Mouse (Mus musculus) cerebellum, postnatal 4 days (tissue): ENCODE measurements around the gene Pbx3.
A peak's percentile ranks its signal among the peaks of the same experiment; 100 is the strongest.

Experiments
- DNase-seq, 2 experiments: peaks; one replicate each; pipeline ENCODE4 v3.0.0; 2022; ENCODE audit warnings: low spot score in 2 of 2, mixed read lengths in 1 of 2

Pbx3 gene

GRCm38 (mm10) chr2:34298202-34298601, 74.7 kb downstream of the Pbx3 start:
- DNase-seq = no peak

- no peak for DNase-seq
Measured at GRCm38 (mm10) chr2:34289726-34290125, 83.2 kb downstream of the Pbx3 start.

GRCm38 (mm10) chr2:34284239-34284638, 88.7 kb downstream of the Pbx3 start:
- no peak for DNase-seq

GRCm38 (mm10) chr2:34280996-34281395, 91.9 kb downstream of the Pbx3 start:
- DNase-seq = no peak

GRCm38 (mm10) chr2:34279726-34280125, 93.2 kb downstream of the Pbx3 start:
- peak in 1 of 2 experiments; percentile 26 for DNase-seq

GRCm38 (mm10) chr2:34275630-34276193, 97.2 kb downstream of the Pbx3 start:
- no peak for DNase-seq

- DNase-seq = no peak
Measured at GRCm38 (mm10) chr2:34262046-34262445, 110.9 kb downstream of the Pbx3 start.

- DNase-seq = no peak
Measured at GRCm38 (mm10) chr2:34260653-34261076, 112.3 kb downstream of the Pbx3 start.

GRCm38 (mm10) chr2:34258256-34258655, 114.7 kb downstream of the Pbx3 start:
- DNase-seq = no peak

GRCm38 (mm10) chr2:34257611-34258010, 115.3 kb downstream of the Pbx3 start:
- DNase-seq = no peak

- no peak for DNase-seq
Measured at GRCm38 (mm10) chr2:34256000-34256553, 116.9 kb downstream of the Pbx3 start.

GRCm38 (mm10) chr2:34253627-34254026, 119.3 kb downstream of the Pbx3 start:
- no peak for DNase-seq

- DNase-seq = no peak
Measured at GRCm38 (mm10) chr2:34253111-34253510, 119.8 kb downstream of the Pbx3 start.

- no peak for DNase-seq
Measured at GRCm38 (mm10) chr2:34252286-34252685, 120.7 kb downstream of the Pbx3 start.

- DNase-seq = no peak
Measured at GRCm38 (mm10) chr2:34249961-34250658, 122.8 kb downstream of the Pbx3 start.

- DNase-seq = peak; percentile 37 to 54
Measured at GRCm38 (mm10) chr2:34249141-34249960, 123.6 kb downstream of the Pbx3 start.

GRCm38 (mm10) chr2:34240885-34241284, 132.1 kb downstream of the Pbx3 start:
- DNase-seq = no peak

- no peak for DNase-seq
Measured at GRCm38 (mm10) chr2:34239315-34239858, 133.6 kb downstream of the Pbx3 start.

GRCm38 (mm10) chr2:34235467-34236075, 137.4 kb downstream of the Pbx3 start:
- DNase-seq = no peak

- no peak for DNase-seq
Measured at GRCm38 (mm10) chr2:34234274-34234673, 138.7 kb downstream of the Pbx3 start.

GRCm38 (mm10) chr2:34233271-34233670, 139.7 kb downstream of the Pbx3 start:
- DNase-seq = no peak

GRCm38 (mm10) chr2:34227688-34228087, 145.3 kb downstream of the Pbx3 start:
- no peak for DNase-seq
